Mouse (Mus musculus) cortical plate, adult 2 months (tissue): ENCODE results near the gene Hist1h2ad.

Experiments
- CTCF ChIP-seq: fragments of 200-500 bp; IDR thresholded peaks from 2 replicates; pipeline ENCODE4 v1.5.1; 2011; ENCODE audit warnings: mild to moderate bottlenecking, control low read depth, low read length; ENCODE audit not compliant: insufficient read depth; ENCODE audit errors: extremely low read depth
- POLR2A ChIP-seq: fragments of 200-500 bp; IDR thresholded peaks from 2 replicates; pipeline ENCODE4 v1.6.1; 2011; ENCODE audit warnings: mild to moderate bottlenecking, low read length, control low read depth; ENCODE audit not compliant: insufficient read depth; ENCODE audit errors: extremely low read depth

GRCm38 (mm10) chr13:23603182-23603699 lies 29.1 kb downstream of the Hist1h2ad start:
- TF ChIP-seq POLR2A (no peak), CTCF (no peak)
